ENCODE assay signal across 24 mouse cellular contexts in genomic region chr8:91562600-91562999, GRCm38 (mm10).
A peak's percentile ranks its signal among the peaks of the same experiment; 100 is the strongest.
DNase-seq lines count a peak whose midpoint lies in the region; ATAC-seq and TF ChIP-seq lines count a peak whose summit lies in the region.
"Had no signal": no experiment of that assay in that cellular context is flagged by ENCODE, and none has a peak within 500 bp of the region (broad histone marks: within the 10 kb centered on the region; RNA-seq: fewer than 3 reads in every experiment).

No protein-coding gene starts in this region.

- H3K36me3 ChIP-seq in heart, adult 2 months (ENCODE audit: control insufficient read depth, insufficient read depth, low read length): peaks cover 9% of the 10 kb centered on the region
- no peaks in the 10 kb centered on the region for H3K36me3 ChIP-seq in ES-Bruce4 (ENCODE audit: control insufficient read depth, insufficient read depth, low read length, poor library complexity, severe bottlenecking)
- H3K36me3 ChIP-seq in stomach, embryonic 16.5 days (ENCODE audit: control insufficient read depth, insufficient read depth, low read length): no peaks in the 10 kb centered on the region
- no peaks in the 10 kb centered on the region; the same call in 1 of the 2 replicates for H3K36me3 ChIP-seq in midbrain, embryonic 10.5 days
- H3K36me3 ChIP-seq: embryonic facial prominence, embryonic 15.5 days; forebrain, embryonic 12.5 days; heart, embryonic 10.5 days; limb, embryonic 10.5 days had no signal

- no peak overlapping the region for H3K9ac ChIP-seq in heart, adult 2 months (ENCODE audit: low read depth, low read length)
- H3K9ac ChIP-seq in ES-Bruce4 (ENCODE audit: low read depth, poor library complexity, severe bottlenecking): no peak overlapping the region; the same call in 1 of the 2 replicates
- no peak overlapping the region for H3K9ac ChIP-seq in stomach, embryonic 16.5 days (ENCODE audit: low read length)
- H3K9ac ChIP-seq: embryonic facial prominence, embryonic 15.5 days; forebrain, embryonic 12.5 days; forebrain, postnatal 0 days; hindbrain, embryonic 14.5 days; limb, embryonic 15.5 days had no signal

- H3K27ac ChIP-seq in heart, adult 2 months: peak overlapping the region; percentile 63; the same call in 1 of the 2 replicates
- 0 out of 2 replicates have a peak overlapping the region, but pooled peaks have one; percentile 41 for H3K27ac ChIP-seq in layer of hippocampus, adult 2 months
- H3K27ac ChIP-seq in ES-Bruce4 (ENCODE audit: insufficient read depth, low read length): 0 out of 2 replicates have a peak overlapping the region, but pooled peaks have one; percentile 59
- H3K27ac ChIP-seq in stomach, embryonic 16.5 days (ENCODE audit: low read length): peak overlapping the region; percentile 72; the same call in 1 of the 2 replicates
- no peak overlapping the region for H3K27ac ChIP-seq in midbrain, embryonic 10.5 days (replicated peaks)
- H3K27ac ChIP-seq: embryonic facial prominence, embryonic 15.5 days; forebrain, embryonic 12.5 days; heart, embryonic 10.5 days; hindbrain, embryonic 14.5 days; limb, embryonic 10.5 days had no signal

- DNase-seq in heart, adult 2 months: no peak
- no peak for DNase-seq in heart, postnatal 14 days
- no peak for DNase-seq in layer of hippocampus, adult 2 months (ENCODE audit: low spot score in 2 of 2)
- DNase-seq in layer of hippocampus, postnatal 25 days (ENCODE audit: extremely low spot score in 1 of 2, low spot score in 1 of 2): no peak
- DNase-seq in midbrain, embryonic 10.5 days (ENCODE audit: low spot score): no peak
- DNase-seq: adrenal gland, postnatal 25 days; forebrain, postnatal 0 days; gastrocnemius, postnatal 10 days; lung, postnatal 36 days; midbrain, embryonic 14.5 days; retina, postnatal 1 day; spleen, adult 18-20 months; thymus, postnatal 4 days had no signal

- no peak overlapping the region for H3K4me3 ChIP-seq in heart, adult 2 months
- no peak overlapping the region for H3K4me3 ChIP-seq in layer of hippocampus, adult 2 months
- H3K4me3 ChIP-seq in ES-Bruce4 (ENCODE audit: low read depth, low read length): no peak overlapping the region
- no peak overlapping the region for H3K4me3 ChIP-seq in stomach, embryonic 16.5 days (replicated peaks; ENCODE audit: low read length)
- no peak overlapping the region for H3K4me3 ChIP-seq in midbrain, embryonic 10.5 days
- H3K4me3 ChIP-seq: embryonic facial prominence, embryonic 15.5 days; forebrain, embryonic 12.5 days; heart, embryonic 10.5 days; limb, embryonic 10.5 days; limb, embryonic 15.5 days had no signal

- H3K4me2 ChIP-seq in stomach, embryonic 16.5 days (ENCODE audit: low read depth, low read length): no peak overlapping the region
- H3K4me2 ChIP-seq: embryonic facial prominence, embryonic 15.5 days; forebrain, embryonic 12.5 days; hindbrain, embryonic 14.5 days; limb, embryonic 15.5 days had no signal

- no peak for ATAC-seq in stomach, embryonic 16.5 days (ENCODE audit: insufficient read depth, low FRiP score)
- ATAC-seq: CD4-positive, CD25-positive, alpha-beta regulatory T cell, adult 4 months; intestine, postnatal 0 days had no signal

- no peaks in the 10 kb centered on the region for H3K9me3 ChIP-seq in ES-Bruce4 (replicated peaks; ENCODE audit: control insufficient read depth, insufficient read depth, low read length, poor library complexity, severe bottlenecking)
- H3K9me3 ChIP-seq in stomach, embryonic 16.5 days (replicated peaks; ENCODE audit: control insufficient read depth, low read length): no peaks in the 10 kb centered on the region
- no peaks in the 10 kb centered on the region for H3K9me3 ChIP-seq in midbrain, embryonic 10.5 days (replicated peaks)
- H3K9me3 ChIP-seq: embryonic facial prominence, embryonic 15.5 days; forebrain, embryonic 12.5 days; heart, embryonic 10.5 days; limb, embryonic 10.5 days; limb, embryonic 15.5 days had no signal

- intact Hi-C loops in heart, adult 2 months (cut with DNase I): no loop called here
- intact Hi-C loops in heart, postnatal 14 days (cut with DNase I): no loop called here

- no peak for TF ChIP-seq CTCF in heart, adult 2 months (IDR thresholded peaks at IDR 0.05)
- TF ChIP-seq CTCF in layer of hippocampus, adult 2 months (conservative IDR thresholded peaks at IDR 0.05): no peak
- TF ChIP-seq CTCF in ES-Bruce4 (IDR thresholded peaks at IDR 0.05; ENCODE audit: low read depth, low read length): no peak

- 57% methylated on average over 7 of the region's 7 CpGs for WGBS in heart, adult 2 months
- WGBS in stomach, embryonic 16.5 days: 65% methylated on average over 7 of the region's 7 CpGs
- WGBS in midbrain, embryonic 10.5 days: 66% methylated on average over 7 of the region's 7 CpGs

- peaks cover 16% of the 10 kb centered on the region for H3K4me1 ChIP-seq in heart, adult 2 months (ENCODE audit: control insufficient read depth, insufficient read depth, low read length)
- peaks cover 6% of the 10 kb centered on the region for H3K4me1 ChIP-seq in ES-Bruce4 (ENCODE audit: control insufficient read depth, insufficient read depth, low read length)
- peaks cover 15% of the 10 kb centered on the region for H3K4me1 ChIP-seq in stomach, embryonic 16.5 days (ENCODE audit: control insufficient read depth, insufficient read depth, low read length)
- peaks cover 54% of the 10 kb centered on the region for H3K4me1 ChIP-seq in midbrain, embryonic 10.5 days

- no peak for TF ChIP-seq POLR2A in heart, adult 2 months (IDR thresholded peaks at IDR 0.05; ENCODE audit: insufficient read depth, low read depth, low read length)
- TF ChIP-seq POLR2A in ES-Bruce4 (IDR thresholded peaks at IDR 0.05; ENCODE audit: insufficient read depth, low read length): no peak

- no peak for TF ChIP-seq EP300 in heart, adult 2 months (IDR thresholded peaks at IDR 0.05; ENCODE audit: insufficient read depth, low read depth, low read length)
- TF ChIP-seq EP300 in ES-Bruce4 (IDR thresholded peaks at IDR 0.05; ENCODE audit: insufficient read depth, low read depth, low read length): no peak

- no peaks in the 10 kb centered on the region for H3K27me3 ChIP-seq in heart, adult 2 months (ENCODE audit: control insufficient read depth, insufficient read depth, low read length)
- H3K27me3 ChIP-seq in ES-Bruce4 (ENCODE audit: control insufficient read depth, insufficient read depth, low read length, poor library complexity, severe bottlenecking): no peaks in the 10 kb centered on the region
- H3K27me3 ChIP-seq in stomach, embryonic 16.5 days (ENCODE audit: control insufficient read depth, insufficient read depth, low read length): no peaks in the 10 kb centered on the region
- H3K27me3 ChIP-seq in midbrain, embryonic 10.5 days (ENCODE audit: low read depth, poor library complexity, severe bottlenecking): no peaks in the 10 kb centered on the region
- H3K27me3 ChIP-seq: forebrain, embryonic 12.5 days; limb, embryonic 15.5 days; megakaryocyte, embryonic 14.5 days had no signal

- H3K79me2 ChIP-seq in heart, adult 2 months (replicated peaks; ENCODE audit: control insufficient read depth, insufficient read depth, low read length): 0 out of 2 replicates have a peak, but pooled peaks cover 1% of the 10 kb centered on the region
